24 mouse cellular contexts compared by ENCODE assay signal in the genomic region with DNA sequence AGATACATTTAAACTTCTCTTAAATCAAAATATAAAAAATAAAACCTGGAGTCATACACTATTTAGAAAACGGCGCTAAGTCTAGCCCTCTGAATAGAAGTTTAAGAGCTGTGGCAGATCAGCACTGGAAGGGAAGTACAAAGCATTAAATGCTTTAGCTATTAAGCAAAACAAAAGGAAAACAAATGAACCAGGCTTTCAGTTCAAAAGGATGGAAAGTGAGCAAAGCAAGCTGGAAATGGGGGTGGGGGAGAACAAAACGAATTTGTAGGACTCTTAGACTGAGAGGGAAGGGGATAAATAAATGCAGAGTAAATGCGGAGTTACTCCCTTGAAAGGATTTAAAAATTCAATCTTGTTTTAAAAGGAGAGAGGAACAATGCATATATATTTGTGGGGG.
DNase-seq lines count a peak whose midpoint lies in the region; TF ChIP-seq lines count a peak whose summit lies in the region.
"Had no signal": no experiment of that assay in that cellular context is flagged by ENCODE, and none has a peak within 500 bp of the region (broad histone marks: within the 10 kb centered on the region; RNA-seq: fewer than 3 reads in every experiment).

No protein-coding gene starts in this region.

- no peaks in the 10 kb centered on the region for H3K36me3 ChIP-seq in ES-E14 (ENCODE audit: control insufficient read depth, insufficient read depth, low read length, poor library complexity, severe bottlenecking)
- H3K36me3 ChIP-seq: embryonic facial prominence, embryonic 12.5 days; limb, embryonic 13.5 days; lung, embryonic 15.5 days; midbrain, embryonic 13.5 days had no signal

- in situ Hi-C loops in ES-E14 (cut with MboI; ENCODE audit: low sequenced_read_pairs in 2 of 2, unreplicated experiment in 2 of 2): no loop called here

- no peak for TF ChIP-seq CTCF in layer of hippocampus, adult 2 months (conservative IDR thresholded peaks at IDR 0.05)
- no peak for TF ChIP-seq CTCF in brain, embryonic 14.5 days (IDR thresholded peaks at IDR 0.05; ENCODE audit: borderline replicate concordance, extremely low read depth, insufficient read depth, insufficient read length)

- DNase-seq in heart, adult 11 months: peak; percentile 15
- no peak for DNase-seq in heart, adult 18-20 months
- DNase-seq in layer of hippocampus, adult 2 months (ENCODE audit: low spot score in 2 of 2): no peak
- no peak for DNase-seq in layer of hippocampus, adult 9-11 months
- DNase-seq in ES-E14 (ENCODE audit: low read depth, low spot score): peak; percentile 20
- DNase-seq in brain, embryonic 14.5 days (ENCODE audit: low read depth): peak; percentile 40
- no peak for DNase-seq in layer of hippocampus, postnatal 14 days (ENCODE audit: low spot score in 2 of 2)
- DNase-seq: adrenal gland, postnatal 10 days; cerebellum, adult 11-12 months; cerebellum, adult 9-11 months; embryo, embryonic 11 days; gastrocnemius, postnatal 14 days; heart, postnatal 36 days; kidney, adult 8-10 months; kidney, postnatal 14 days; right cerebral cortex, adult 18-20 months; spleen, adult 18-20 months; thymus, adult 18-20 months; thymus, postnatal 25 days had no signal

- no peaks in the 10 kb centered on the region for H3K4me1 ChIP-seq in ES-E14 (ENCODE audit: control insufficient read depth in 2 of 2, insufficient read depth in 2 of 2, low read length in 2 of 2, poor library complexity in 1 of 2)
- H3K4me1 ChIP-seq: embryonic facial prominence, embryonic 12.5 days; limb, embryonic 13.5 days; lung, embryonic 15.5 days; midbrain, embryonic 13.5 days had no signal

- H3K9ac ChIP-seq in ES-E14 (ENCODE audit: insufficient read depth, low read depth, low read length, poor library complexity, severe bottlenecking): no peak overlapping the region
- H3K9ac ChIP-seq: embryonic facial prominence, embryonic 12.5 days; limb, embryonic 13.5 days; lung, embryonic 15.5 days; midbrain, embryonic 13.5 days had no signal

- H3K9me3 ChIP-seq in ES-E14 (ENCODE audit: control insufficient read depth, insufficient read depth, low read depth, low read length): no peaks in the 10 kb centered on the region
- H3K9me3 ChIP-seq: embryonic facial prominence, embryonic 12.5 days; limb, embryonic 13.5 days; lung, embryonic 15.5 days had no signal

- H3K4me3 ChIP-seq in layer of hippocampus, adult 2 months: no peak overlapping the region
- H3K4me3 ChIP-seq in ES-E14 (ENCODE audit: insufficient read depth in 1 of 2, low read depth in 1 of 2, low read length in 2 of 2, poor library complexity in 1 of 2, severe bottlenecking in 1 of 2): no peak overlapping the region
- H3K4me3 ChIP-seq: embryonic facial prominence, embryonic 12.5 days; limb, embryonic 13.5 days; lung, embryonic 15.5 days; midbrain, embryonic 13.5 days had no signal

- no peak for TF ChIP-seq POLR2A in brain, embryonic 14.5 days (IDR thresholded peaks at IDR 0.05; ENCODE audit: borderline replicate concordance, extremely low read depth, insufficient read depth, insufficient read length, poor library complexity, severe bottlenecking)

- peak overlapping the region; percentile 32; the same call in 1 of the 2 replicates for H3K27ac ChIP-seq in layer of hippocampus, adult 2 months
- H3K27ac ChIP-seq in ES-E14 (ENCODE audit: insufficient read depth, low read depth, low read length, poor library complexity, severe bottlenecking): no peak overlapping the region
- H3K27ac ChIP-seq: embryonic facial prominence, embryonic 12.5 days; limb, embryonic 13.5 days; lung, embryonic 15.5 days; midbrain, embryonic 13.5 days; stomach, postnatal 0 days had no signal

TF ChIP-seq in ES-E14, 5 proteins besides CTCF, POLR2A, EP300 and RAD21:
- no peak for TF ChIP-seq HCFC1 (IDR thresholded peaks at IDR 0.05; ENCODE audit: borderline replicate concordance, insufficient read depth, low read length)
- TF ChIP-seq ZC3H11A (IDR thresholded peaks at IDR 0.05; ENCODE audit: borderline replicate concordance, low read depth, low read length): no peak
- no peak for TF ChIP-seq CHD2 (IDR thresholded peaks at IDR 0.05; ENCODE audit: low read depth, low read length)
- no peak for TF ChIP-seq ZNF384 (IDR thresholded peaks at IDR 0.05; ENCODE audit: low read depth, low read length)
- no peak for TF ChIP-seq MAFK (IDR thresholded peaks at IDR 0.05; ENCODE audit: insufficient read depth, low read depth, low read length)

Comparison
In these comparisons a context has a peak if more than half of its experiments do, and no peak if none do; other contexts are left out.
1. DNase-seq: peak in heart, adult 11 months (single experiment), ES-E14 (single experiment) and brain, embryonic 14.5 days (single experiment); none in heart, adult 18-20 months (0 of 2), layer of hippocampus, adult 2 months (0 of 2), layer of hippocampus, adult 9-11 months (single experiment) and layer of hippocampus, postnatal 14 days (0 of 2).